Mouse (Mus musculus): ENCODE data around the gene Prss36. TPM values are rescaled to one million over a fixed set of nuclear protein-coding genes. Genes with fewer than 3 reads are reported as not detected.

Prss36 gene
- 12.3 and 12.9 TPM in 2 replicates for polyA plus RNA-seq (2014; fragmentation: Nextera tagmentation; extraction: Ambion mirVana)

GRCm38 (mm10) chr7:127946470-127947023, at the start of gene Prss36:
Gene Prss36, minus strand, starts transcription at chr7:127946725.
- no peak within 1 kb of the TSS for H3K4me3 ChIP-seq (ENCODE audit: low read depth, low read length)
- ATAC-seq: no peak
- H3K9ac ChIP-seq (ENCODE audit: low read length): no peak within 1 kb of the TSS
- no peak within 1 kb of the TSS for H3K4me2 ChIP-seq (ENCODE audit: low read length)
- DNase-seq (ENCODE audit: low spot score): no peak
- WGBS: 80% methylated on average over 6 of the region's 6 CpGs
- H3K9me3 ChIP-seq (replicated peaks; ENCODE audit: control insufficient read depth, low read length): no peaks in the 10 kb centered on the region
- H3K36me3 ChIP-seq (ENCODE audit: control insufficient read depth, insufficient read depth, low read length): no peaks in the 10 kb centered on the region
- H3K4me1 ChIP-seq (ENCODE audit: control insufficient read depth, insufficient read depth, low read length): no peaks in the 10 kb centered on the region
- no peak within 1 kb of the TSS for H3K27ac ChIP-seq (ENCODE audit: low read depth, low read length)
- H3K27me3 ChIP-seq (replicated peaks; ENCODE audit: control insufficient read depth, insufficient read depth, low read length): peaks cover 12% of the 10 kb centered on the region

DNA sequence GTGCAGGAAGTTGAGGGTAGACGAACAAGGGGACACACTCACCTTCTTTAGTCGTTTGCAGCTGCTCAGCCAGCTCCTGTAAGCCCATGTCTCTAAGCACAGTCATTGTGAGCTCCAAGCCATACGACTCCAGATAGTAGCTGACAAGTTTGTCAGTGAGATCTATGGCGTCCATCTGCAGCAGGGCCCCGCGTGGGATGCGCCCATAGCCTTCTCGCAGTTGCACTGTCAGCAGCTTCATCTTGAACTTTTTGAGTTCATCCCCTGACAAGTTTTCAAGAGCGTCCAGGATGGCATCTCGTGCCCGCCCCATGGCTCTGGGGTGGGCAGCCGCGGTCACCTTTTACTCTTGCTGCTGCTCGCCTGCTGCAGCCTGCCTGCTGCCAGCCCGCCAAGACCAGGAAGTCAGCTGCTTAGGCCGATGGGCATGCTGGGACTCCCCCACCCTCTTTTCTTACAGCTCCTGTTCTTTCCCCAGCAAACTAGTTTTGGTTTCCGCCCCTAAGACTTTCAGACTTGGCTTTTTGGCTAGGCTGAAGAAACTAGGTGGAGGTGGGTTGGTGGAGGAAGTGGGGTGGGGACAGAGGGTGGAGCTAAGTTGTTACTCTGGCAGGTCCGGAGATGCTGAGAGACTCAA, 46.9 kb upstream of the Prss36 start, which contains the start of gene Pycard:
Gene Pycard, minus strand, starts transcription at position 527 of the 637 bp plus-strand sequence.
- H3K36me3 ChIP-seq (ENCODE audit: control insufficient read depth, insufficient read depth, low read length): peaks cover 29% of the 10 kb centered on the region
- peak within 1 kb of the TSS; percentile 13; the same call in 1 of the 2 replicates for H3K9ac ChIP-seq (ENCODE audit: low read length)
- H3K4me2 ChIP-seq (ENCODE audit: low read length): 0 out of 2 replicates have a peak within 1 kb of the TSS, but pooled peaks have one; percentile 14
- ATAC-seq (no peak), DNase-seq (ENCODE audit: low spot score) (no peak)
- no peak within 1 kb of the TSS for H3K27ac ChIP-seq (ENCODE audit: low read depth, low read length)
- H3K9me3 ChIP-seq (replicated peaks; ENCODE audit: control insufficient read depth, low read length): no peaks in the 10 kb centered on the region
- H3K4me1 ChIP-seq (ENCODE audit: control insufficient read depth, insufficient read depth, low read length): no peaks in the 10 kb centered on the region
- no peak within 1 kb of the TSS for H3K4me3 ChIP-seq (ENCODE audit: low read depth, low read length)
- no peaks in the 10 kb centered on the region for H3K27me3 ChIP-seq (replicated peaks; ENCODE audit: control insufficient read depth, insufficient read depth, low read length)
- 22% methylated on average over 18 of the region's 18 CpGs for WGBS

- ATAC-seq (no peak), DNase-seq (ENCODE audit: low spot score) (no peak)
- Histone ChIP-seq H3K9ac (ENCODE audit: low read length) (no peak overlapping the region), H3K27ac (ENCODE audit: low read depth, low read length) (no peak overlapping the region), H3K4me2 (ENCODE audit: low read length) (no peak overlapping the region), H3K4me3 (ENCODE audit: low read depth, low read length) (no peak overlapping the region), H3K4me1 (ENCODE audit: control insufficient read depth, insufficient read depth, low read length) (no peaks in the 10 kb centered on the region), H3K27me3 (replicated peaks; ENCODE audit: control insufficient read depth, insufficient read depth, low read length) (no peaks in the 10 kb centered on the region), H3K36me3 (ENCODE audit: control insufficient read depth, insufficient read depth, low read length) (peaks cover 36% of the 10 kb centered on the region), H3K9me3 (replicated peaks; ENCODE audit: control insufficient read depth, low read length) (no peaks in the 10 kb centered on the region)
- WGBS: 54% methylated on average over 5 of the region's 5 CpGs
Observed at GRCm38 (mm10) chr7:127992488-127993340, 46.2 kb upstream of the Prss36 start.

GRCm38 (mm10) chr7:127991643-127992487, 45.3 kb upstream of the Prss36 start:
- Histone ChIP-seq H3K4me1 (ENCODE audit: control insufficient read depth, insufficient read depth, low read length) (no peaks in the 10 kb centered on the region), H3K9me3 (replicated peaks; ENCODE audit: control insufficient read depth, low read length) (no peaks in the 10 kb centered on the region), H3K4me3 (ENCODE audit: low read depth, low read length) (no peak overlapping the region), H3K4me2 (ENCODE audit: low read length) (no peak overlapping the region), H3K9ac (ENCODE audit: low read length) (no peak overlapping the region), H3K27me3 (replicated peaks; ENCODE audit: control insufficient read depth, insufficient read depth, low read length) (no peaks in the 10 kb centered on the region), H3K36me3 (ENCODE audit: control insufficient read depth, insufficient read depth, low read length) (peaks cover 45% of the 10 kb centered on the region), H3K27ac (ENCODE audit: low read depth, low read length) (no peak overlapping the region)
- WGBS: 55% methylated on average over 6 of the region's 6 CpGs
- DNase-seq (ENCODE audit: low spot score): peak; percentile 85
- peak; percentile 69 for ATAC-seq

DNA sequence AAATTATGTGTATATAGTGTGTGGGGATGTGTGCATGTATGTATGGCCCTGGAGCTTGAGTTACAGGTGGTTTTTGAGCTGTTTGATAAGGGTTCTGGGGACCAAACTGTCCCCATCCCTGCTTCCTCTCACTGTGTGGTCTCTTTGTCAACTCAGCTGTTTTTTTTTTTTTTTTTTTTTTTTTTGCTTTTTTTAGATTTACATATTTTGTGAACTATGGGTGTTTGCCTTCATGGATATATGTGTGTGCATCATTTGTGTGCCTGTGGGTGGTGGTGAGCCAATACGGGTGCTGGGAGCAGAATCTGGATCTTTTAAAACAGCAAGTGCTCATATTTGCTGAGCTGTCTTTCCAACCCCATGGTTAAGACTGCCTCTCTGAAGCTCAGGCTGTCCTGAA, 42.4 kb upstream of the Prss36 start:
- ATAC-seq (no peak), DNase-seq (ENCODE audit: low spot score) (no peak)
- WGBS: 93% methylated on average over 1 of the region's 1 CpGs
- Histone ChIP-seq H3K27me3 (replicated peaks; ENCODE audit: control insufficient read depth, insufficient read depth, low read length) (no peaks in the 10 kb centered on the region), H3K27ac (ENCODE audit: low read depth, low read length) (no peak overlapping the region), H3K4me3 (ENCODE audit: low read depth, low read length) (no peak overlapping the region), H3K36me3 (ENCODE audit: control insufficient read depth, insufficient read depth, low read length) (peaks cover 74% of the 10 kb centered on the region), H3K4me2 (ENCODE audit: low read length) (no peak overlapping the region), H3K9ac (ENCODE audit: low read length) (no peak overlapping the region), H3K4me1 (ENCODE audit: control insufficient read depth, insufficient read depth, low read length) (no peaks in the 10 kb centered on the region), H3K9me3 (replicated peaks; ENCODE audit: control insufficient read depth, low read length) (no peaks in the 10 kb centered on the region)

GRCm38 (mm10) chr7:127980606-127981005, 34.1 kb upstream of the Prss36 start:
- DNase-seq (ENCODE audit: low spot score) (no peak), ATAC-seq (no peak)
- Histone ChIP-seq H3K9me3 (replicated peaks; ENCODE audit: control insufficient read depth, low read length) (no peaks in the 10 kb centered on the region), H3K4me3 (ENCODE audit: low read depth, low read length) (no peak overlapping the region), H3K9ac (ENCODE audit: low read length) (no peak overlapping the region), H3K36me3 (ENCODE audit: control insufficient read depth, insufficient read depth, low read length) (peaks cover 97% of the 10 kb centered on the region), H3K4me2 (ENCODE audit: low read length) (no peak overlapping the region), H3K27ac (ENCODE audit: low read depth, low read length) (no peak overlapping the region), H3K27me3 (replicated peaks; ENCODE audit: control insufficient read depth, insufficient read depth, low read length) (no peaks in the 10 kb centered on the region), H3K4me1 (ENCODE audit: control insufficient read depth, insufficient read depth, low read length) (no peaks in the 10 kb centered on the region)
- WGBS: 96% methylated on average over 3 of the region's 3 CpGs

GRCm38 (mm10) chr7:127978856-127979255, 32.3 kb upstream of the Prss36 start:
- ATAC-seq: no peak
- Histone ChIP-seq H3K9me3 (replicated peaks; ENCODE audit: control insufficient read depth, low read length) (no peaks in the 10 kb centered on the region), H3K27me3 (replicated peaks; ENCODE audit: control insufficient read depth, insufficient read depth, low read length) (no peaks in the 10 kb centered on the region), H3K9ac (ENCODE audit: low read length) (no peak overlapping the region), H3K4me2 (ENCODE audit: low read length) (no peak overlapping the region), H3K36me3 (ENCODE audit: control insufficient read depth, insufficient read depth, low read length) (peaks cover 97% of the 10 kb centered on the region), H3K4me3 (ENCODE audit: low read depth, low read length) (no peak overlapping the region), H3K4me1 (ENCODE audit: control insufficient read depth, insufficient read depth, low read length) (no peaks in the 10 kb centered on the region), H3K27ac (ENCODE audit: low read depth, low read length) (no peak overlapping the region)
- DNase-seq (ENCODE audit: low spot score): no peak
- WGBS: 93% methylated on average over 2 of the region's 2 CpGs

DNA sequence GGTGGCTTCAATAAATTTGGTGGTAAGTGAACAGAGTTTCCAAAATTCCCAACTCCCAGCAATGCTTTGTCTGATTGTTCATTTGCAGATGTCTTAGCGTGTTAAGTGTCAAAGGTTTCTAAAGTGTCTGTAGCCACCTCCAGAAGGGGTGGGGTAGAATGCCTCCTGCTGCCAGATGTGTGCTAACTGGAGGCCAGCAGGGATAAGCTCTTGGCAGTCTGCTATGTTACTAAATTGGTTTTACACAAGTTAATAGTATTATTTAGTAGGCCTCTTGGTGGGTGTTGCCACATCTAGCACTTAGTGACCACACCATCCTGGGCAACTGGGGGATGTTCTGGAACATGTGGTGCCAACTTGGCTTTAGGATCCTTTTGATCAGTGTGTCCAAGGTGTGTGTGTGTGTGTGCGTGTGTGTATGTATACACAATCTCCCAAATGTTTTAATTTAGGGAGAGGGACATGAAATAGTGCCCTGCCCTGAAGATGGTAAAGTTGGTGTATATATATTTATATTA, 27.9 kb upstream of the Prss36 start:
- Histone ChIP-seq H3K9ac (ENCODE audit: low read length) (no peak overlapping the region), H3K36me3 (ENCODE audit: control insufficient read depth, insufficient read depth, low read length) (peaks cover 97% of the 10 kb centered on the region), H3K4me2 (ENCODE audit: low read length) (no peak overlapping the region), H3K9me3 (replicated peaks; ENCODE audit: control insufficient read depth, low read length) (no peaks in the 10 kb centered on the region), H3K27me3 (replicated peaks; ENCODE audit: control insufficient read depth, insufficient read depth, low read length) (no peaks in the 10 kb centered on the region), H3K27ac (ENCODE audit: low read depth, low read length) (no peak overlapping the region), H3K4me3 (ENCODE audit: low read depth, low read length) (no peak overlapping the region), H3K4me1 (ENCODE audit: control insufficient read depth, insufficient read depth, low read length) (peaks cover 7% of the 10 kb centered on the region)
- ATAC-seq (no peak), DNase-seq (ENCODE audit: low spot score) (no peak)
- WGBS: 75% methylated on average over 2 of the region's 2 CpGs

Measured in forebrain, embryonic 14.5 days (tissue).